Mouse (Mus musculus) lung, adult 2 months (tissue): ENCODE measurements around the gene Usp6nl.

Source experiments
- CTCF ChIP-seq: fragments of 200-500 bp; IDR thresholded peaks from 2 replicates; pipeline ENCODE4 v1.5.1; 2011; ENCODE audit warnings: mild to moderate bottlenecking, low read length, control low read depth; ENCODE audit not compliant: insufficient read depth
- POLR2A ChIP-seq: fragments of 200-500 bp; IDR thresholded peaks from 2 replicates; pipeline ENCODE4 v1.6.1; 2011; ENCODE audit warnings: low read depth, mild to moderate bottlenecking, control low read depth, low read length, borderline replicate concordance; ENCODE audit errors: extremely low read depth

GRCm38 (mm10) chr2:6445858-6446257, 123.4 kb downstream of the Usp6nl start:
- TF ChIP-seq CTCF = no peak
- no peak for TF ChIP-seq POLR2A
